10 mouse cellular contexts compared by ENCODE assay signal in the genomic region with DNA sequence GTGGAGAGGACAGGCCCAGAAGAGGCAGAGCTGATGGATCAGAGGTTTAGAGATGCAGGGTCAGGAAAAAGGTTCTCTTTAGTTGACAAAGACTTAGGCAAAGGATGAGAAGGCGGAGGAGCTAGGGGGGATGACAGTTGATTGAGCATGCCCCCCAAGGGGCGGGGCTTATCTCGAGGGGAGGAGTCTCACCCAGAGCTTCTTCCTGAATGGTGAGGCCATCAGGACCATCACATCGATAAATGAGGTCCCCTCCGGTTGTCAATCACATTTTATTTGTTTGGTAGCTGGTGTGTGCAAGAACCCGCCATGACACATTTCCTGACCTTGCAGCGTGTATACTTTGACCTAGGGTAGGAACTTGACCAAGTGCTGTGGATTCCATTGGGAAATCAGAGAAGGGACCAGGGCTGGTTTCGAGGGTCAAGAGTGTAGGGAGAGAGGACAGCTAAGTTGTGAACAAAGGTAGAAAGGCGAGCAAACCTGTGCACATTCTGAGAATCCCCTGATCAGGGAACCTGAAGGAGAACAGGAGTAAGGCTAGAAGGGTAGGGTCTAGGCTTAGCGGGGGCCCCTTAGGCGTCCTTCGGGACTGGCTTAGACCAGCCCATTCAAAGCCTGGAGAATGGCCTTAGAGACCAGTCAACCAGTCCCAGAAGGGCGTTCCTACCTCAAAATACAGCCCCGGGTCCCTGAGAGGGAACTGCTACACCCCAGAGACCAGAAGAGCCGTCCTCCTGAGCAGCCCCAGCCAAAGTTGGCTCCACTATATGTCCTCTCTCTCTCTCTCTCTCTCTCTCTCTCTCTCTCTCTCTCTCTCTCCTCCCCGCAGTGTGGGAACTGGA. TPM values are rescaled to one million over a fixed set of nuclear protein-coding genes. Genes with fewer than 3 reads are reported as not detected.
DNase-seq lines count a peak whose midpoint lies in the region; ATAC-seq lines count a peak whose summit lies in the region.
"Had no signal": no experiment of that assay in that cellular context is flagged by ENCODE, and none has a peak within 500 bp of the region (broad histone marks: within the 10 kb centered on the region; RNA-seq: fewer than 3 reads in every experiment).

No protein-coding gene starts in this region.

- H3K9ac ChIP-seq in forebrain, embryonic 13.5 days: no peak overlapping the region
- H3K9ac ChIP-seq in forebrain, embryonic 12.5 days: no peak overlapping the region
- no peak overlapping the region for H3K9ac ChIP-seq in midbrain, embryonic 11.5 days (ENCODE audit: low read length)
- H3K9ac ChIP-seq in midbrain, embryonic 14.5 days (replicated peaks; ENCODE audit: low read length): no peak overlapping the region
- no peak overlapping the region for H3K9ac ChIP-seq in intestine, embryonic 16.5 days (ENCODE audit: low read depth, low read length)
- H3K9ac ChIP-seq in stomach, embryonic 15.5 days: no peak overlapping the region
- H3K9ac ChIP-seq: heart, embryonic 12.5 days had no signal

- DNase-seq in midbrain, embryonic 11.5 days (ENCODE audit: low spot score, missing footprints): peak; percentile 68
- no peak for DNase-seq in midbrain, embryonic 14.5 days
- DNase-seq in frontal cortex, postnatal 10 days (ENCODE audit: low spot score in 2 of 2): no peak
- no peak for DNase-seq in frontal cortex, adult 2 months (ENCODE audit: extremely low spot score in 1 of 2, low spot score in 1 of 2)

- H3K27ac ChIP-seq in forebrain, embryonic 13.5 days: no peak overlapping the region
- no peak overlapping the region for H3K27ac ChIP-seq in forebrain, embryonic 12.5 days
- no peak overlapping the region for H3K27ac ChIP-seq in midbrain, embryonic 11.5 days (ENCODE audit: low read depth, low read length)
- H3K27ac ChIP-seq in midbrain, embryonic 14.5 days (replicated peaks; ENCODE audit: low read depth, low read length): no peak overlapping the region
- H3K27ac ChIP-seq in intestine, embryonic 16.5 days (ENCODE audit: low read length): peak overlapping the region; percentile 85
- H3K27ac ChIP-seq in stomach, embryonic 15.5 days: peak overlapping the region; percentile 75

- H3K4me2 ChIP-seq in forebrain, embryonic 13.5 days: no peak overlapping the region
- H3K4me2 ChIP-seq in forebrain, embryonic 12.5 days: no peak overlapping the region
- no peak overlapping the region for H3K4me2 ChIP-seq in midbrain, embryonic 11.5 days
- no peak overlapping the region for H3K4me2 ChIP-seq in midbrain, embryonic 14.5 days (ENCODE audit: low read length)
- peak overlapping the region; percentile 34; the same call in 1 of the 2 replicates for H3K4me2 ChIP-seq in intestine, embryonic 16.5 days (ENCODE audit: low read depth, low read length)
- H3K4me2 ChIP-seq in stomach, embryonic 15.5 days: peak overlapping the region; percentile 3; the same call in 1 of the 2 replicates

- no peaks in the 10 kb centered on the region for H3K27me3 ChIP-seq in forebrain, embryonic 13.5 days
- peaks cover 16% of the 10 kb centered on the region; the same call in 1 of the 2 replicates for H3K27me3 ChIP-seq in forebrain, embryonic 12.5 days
- no peaks in the 10 kb centered on the region for H3K27me3 ChIP-seq in midbrain, embryonic 11.5 days (ENCODE audit: control insufficient read depth, insufficient read depth, low read length)
- no peaks in the 10 kb centered on the region for H3K27me3 ChIP-seq in midbrain, embryonic 14.5 days (ENCODE audit: control insufficient read depth, insufficient read depth, low read length)
- H3K27me3 ChIP-seq in intestine, embryonic 16.5 days (replicated peaks; ENCODE audit: control insufficient read depth, insufficient read depth, low read length): no peaks in the 10 kb centered on the region
- no peaks in the 10 kb centered on the region for H3K27me3 ChIP-seq in stomach, embryonic 15.5 days (replicated peaks)
- H3K27me3 ChIP-seq: Patski had no signal

- H3K4me1 ChIP-seq in forebrain, embryonic 13.5 days: peaks cover 8% of the 10 kb centered on the region; the same call in 1 of the 2 replicates
- peaks cover 7% of the 10 kb centered on the region; the same call in 1 of the 2 replicates for H3K4me1 ChIP-seq in forebrain, embryonic 12.5 days
- H3K4me1 ChIP-seq in midbrain, embryonic 11.5 days (ENCODE audit: control insufficient read depth, insufficient read depth, low read length): no peaks in the 10 kb centered on the region
- no peaks in the 10 kb centered on the region for H3K4me1 ChIP-seq in midbrain, embryonic 14.5 days (ENCODE audit: control insufficient read depth, insufficient read depth, low read length)
- peaks cover 16% of the 10 kb centered on the region for H3K4me1 ChIP-seq in intestine, embryonic 16.5 days (ENCODE audit: control insufficient read depth, insufficient read depth, low read length)
- H3K4me1 ChIP-seq in stomach, embryonic 15.5 days: peaks cover 22% of the 10 kb centered on the region; the same call in 1 of the 2 replicates
- H3K4me1 ChIP-seq: heart, embryonic 12.5 days had no signal

- WGBS in forebrain, embryonic 13.5 days: 82% methylated on average over 16 of the region's 16 CpGs
- 82% methylated on average over 16 of the region's 16 CpGs for WGBS in forebrain, embryonic 12.5 days
- 81% methylated on average over 16 of the region's 16 CpGs for WGBS in midbrain, embryonic 11.5 days
- WGBS in midbrain, embryonic 14.5 days: 81% methylated on average over 16 of the region's 16 CpGs
- 79% methylated on average over 16 of the region's 16 CpGs for WGBS in intestine, embryonic 16.5 days
- 73% methylated on average over 16 of the region's 16 CpGs for WGBS in stomach, embryonic 15.5 days

- no peak overlapping the region for H3K4me3 ChIP-seq in forebrain, embryonic 13.5 days
- H3K4me3 ChIP-seq in forebrain, embryonic 12.5 days (replicated peaks): no peak overlapping the region
- no peak overlapping the region for H3K4me3 ChIP-seq in midbrain, embryonic 11.5 days (ENCODE audit: low read depth, low read length)
- H3K4me3 ChIP-seq in midbrain, embryonic 14.5 days (replicated peaks; ENCODE audit: low read depth, low read length): no peak overlapping the region
- no peak overlapping the region for H3K4me3 ChIP-seq in intestine, embryonic 16.5 days (ENCODE audit: low read length)
- H3K4me3 ChIP-seq in stomach, embryonic 15.5 days (replicated peaks): no peak overlapping the region

- ATAC-seq in forebrain, embryonic 13.5 days: 0 out of 2 replicates have a peak, but pooled peaks have one; percentile 21
- ATAC-seq in forebrain, embryonic 12.5 days (ENCODE audit: low FRiP score): no peak
- ATAC-seq in midbrain, embryonic 11.5 days (ENCODE audit: low FRiP score): no peak
- ATAC-seq in midbrain, embryonic 14.5 days (ENCODE audit: low FRiP score, low TSS enrichment): no peak
- no peak for ATAC-seq in intestine, embryonic 16.5 days
- ATAC-seq in stomach, embryonic 15.5 days (ENCODE audit: insufficient read depth, low FRiP score, low read depth): no peak

- no peaks in the 10 kb centered on the region for H3K36me3 ChIP-seq in forebrain, embryonic 13.5 days (ENCODE audit: poor library complexity, severe bottlenecking)
- no peaks in the 10 kb centered on the region for H3K36me3 ChIP-seq in forebrain, embryonic 12.5 days (replicated peaks)
- no peaks in the 10 kb centered on the region for H3K36me3 ChIP-seq in midbrain, embryonic 11.5 days (ENCODE audit: control insufficient read depth, insufficient read depth, low read length)
- no peaks in the 10 kb centered on the region for H3K36me3 ChIP-seq in midbrain, embryonic 14.5 days (ENCODE audit: control insufficient read depth, insufficient read depth, low read length)
- H3K36me3 ChIP-seq in intestine, embryonic 16.5 days (ENCODE audit: control insufficient read depth, insufficient read depth, low read length): no peaks in the 10 kb centered on the region
- H3K36me3 ChIP-seq in stomach, embryonic 15.5 days: no peaks in the 10 kb centered on the region
- H3K36me3 ChIP-seq: heart, embryonic 12.5 days had no signal

- H3K9me3 ChIP-seq in forebrain, embryonic 13.5 days (replicated peaks): no peaks in the 10 kb centered on the region
- no peaks in the 10 kb centered on the region for H3K9me3 ChIP-seq in forebrain, embryonic 12.5 days
- H3K9me3 ChIP-seq in midbrain, embryonic 11.5 days (ENCODE audit: control insufficient read depth, low read length): no peaks in the 10 kb centered on the region
- no peaks in the 10 kb centered on the region for H3K9me3 ChIP-seq in midbrain, embryonic 14.5 days (ENCODE audit: control insufficient read depth, low read length)
- H3K9me3 ChIP-seq in intestine, embryonic 16.5 days (ENCODE audit: control insufficient read depth, low read length): no peaks in the 10 kb centered on the region
- H3K9me3 ChIP-seq in stomach, embryonic 15.5 days: no peaks in the 10 kb centered on the region
- H3K9me3 ChIP-seq: heart, embryonic 12.5 days had no signal

RNA-seq across cellular contexts. Expression of gene Rab6b, which starts 20.3 kb away (rescaled TPM):
- 38.5 TPM in 2 replicates for polyA plus RNA-seq in forebrain, embryonic 13.5 days (2015; fragmentation: Nextera tagmentation; extraction: Ambion mirVana)
- 35.8 and 41.8 TPM in 2 replicates for polyA plus RNA-seq in forebrain, embryonic 12.5 days (2016; fragmentation: Nextera tagmentation; extraction: Ambion mirVana)
- polyA plus RNA-seq in midbrain, embryonic 11.5 days (2014; fragmentation: Nextera tagmentation; extraction: Ambion mirVana): 16.5 and 16.7 TPM in 2 replicates
- polyA plus RNA-seq in midbrain, embryonic 14.5 days (2014; fragmentation: Nextera tagmentation; extraction: Ambion mirVana): 64.2 and 93.4 TPM in 2 replicates
- polyA plus RNA-seq in intestine, embryonic 16.5 days (2015; fragmentation: Nextera tagmentation; extraction: Ambion mirVana): 4.5 TPM in 2 replicates
- 5.6 and 7.3 TPM in 2 replicates for polyA plus RNA-seq in stomach, embryonic 15.5 days (2015; fragmentation: Nextera tagmentation; extraction: Ambion mirVana)
- polyA plus RNA-seq in frontal cortex, adult 2 months (2012; rRNA removed): 269 and 289 TPM in 2 replicates

Comparison
In these comparisons a context has a peak if more than half of its experiments do, and no peak if none do; other contexts are left out.
1. H3K27ac ChIP-seq: peak in intestine, embryonic 16.5 days (single experiment) and stomach, embryonic 15.5 days (single experiment); none in forebrain, embryonic 13.5 days (single experiment), forebrain, embryonic 12.5 days (single experiment), midbrain, embryonic 11.5 days (single experiment) and midbrain, embryonic 14.5 days (single experiment).
2. H3K4me2 ChIP-seq: peak in intestine, embryonic 16.5 days (single experiment) and stomach, embryonic 15.5 days (single experiment); none in forebrain, embryonic 13.5 days (single experiment), forebrain, embryonic 12.5 days (single experiment), midbrain, embryonic 11.5 days (single experiment) and midbrain, embryonic 14.5 days (single experiment).